Mouse (Mus musculus) ES-Bruce4 (cell line): ENCODE results near the gene Galntl6. TPM values are rescaled to one million over a fixed set of nuclear protein-coding genes. Genes with fewer than 3 reads are reported as not detected.

ENCODE experiments used
- H3K27ac ChIP-seq: 2 replicates; pipeline ENCODE4 v1.5.1; 2012; ENCODE audit warnings: low read length, inconsistent platforms; ENCODE audit not compliant: insufficient read depth
- H3K27me3 ChIP-seq: 2 replicates; pipeline ENCODE4 v1.6.1; 2012; ENCODE audit warnings: mild to moderate bottlenecking, low read length, inconsistent platforms; ENCODE audit not compliant: control insufficient read depth, poor library complexity, insufficient read depth, severe bottlenecking
- H3K36me3 ChIP-seq: 2 replicates; pipeline ENCODE4 v1.6.1; 2012; ENCODE audit warnings: inconsistent platforms, mild to moderate bottlenecking, low read length, moderate library complexity; ENCODE audit not compliant: control insufficient read depth, poor library complexity, insufficient read depth, severe bottlenecking
- H3K4me1 ChIP-seq: one replicate; pipeline ENCODE4 v1.8.1; 2011; ENCODE audit warnings: low read length; ENCODE audit not compliant: control insufficient read depth, insufficient read depth
- H3K4me3 ChIP-seq: 2 replicates; pipeline ENCODE4 v1.5.1; 2011; ENCODE audit warnings: low read depth, mild to moderate bottlenecking, low read length
- H3K9ac ChIP-seq: 2 replicates; pipeline ENCODE4 v1.6.1; 2012; ENCODE audit warnings: low read depth, mild to moderate bottlenecking, inconsistent platforms; ENCODE audit not compliant: poor library complexity, severe bottlenecking
- H3K9me3 ChIP-seq: replicated peaks from 2 replicates; pipeline ENCODE4 v1.6.1; 2012; ENCODE audit warnings: mild to moderate bottlenecking, low read length, inconsistent platforms; ENCODE audit not compliant: control insufficient read depth, poor library complexity, insufficient read depth, severe bottlenecking
- CTCF ChIP-seq: IDR thresholded peaks from one replicate; pipeline ENCODE4 v1.8.1; 2011; ENCODE audit warnings: low read depth, low read length
- EP300 ChIP-seq: IDR thresholded peaks from 2 replicates; pipeline ENCODE4 v1.6.1; 2011; ENCODE audit warnings: low read depth, low read length; ENCODE audit not compliant: insufficient read depth
- POLR2A ChIP-seq: IDR thresholded peaks from one replicate; pipeline ENCODE4 v1.8.1; 2011; ENCODE audit warnings: low read length; ENCODE audit not compliant: insufficient read depth
- polyA plus RNA-seq: library from polyadenylated mRNA; stranded (reverse); fragments of >200 nt; gene quantifications from 2 replicates; pipeline ENCODE4 v1.2.4, GENCODE M21; 2011; ENCODE audit warnings: low read depth; ENCODE audit not compliant: missing spikeins, insufficient read depth, insufficient read length

The Galntl6 gene
- polyA plus RNA-seq, 1 experiment: not detected

- Histone ChIP-seq H3K27ac (no peak overlapping the region), H3K27me3 (no peaks in the 10 kb centered on the region), H3K9me3 (no peaks in the 10 kb centered on the region), H3K36me3 (no peaks in the 10 kb centered on the region), H3K4me3 (no peak overlapping the region), H3K4me1 (no peaks in the 10 kb centered on the region), H3K9ac (no peak overlapping the region)
- TF ChIP-seq CTCF (no peak), EP300 (no peak), POLR2A (no peak)
Measured at GRCm38 (mm10) chr8:58677847-58678450, 234.5 kb downstream of the Galntl6 start.

DNA sequence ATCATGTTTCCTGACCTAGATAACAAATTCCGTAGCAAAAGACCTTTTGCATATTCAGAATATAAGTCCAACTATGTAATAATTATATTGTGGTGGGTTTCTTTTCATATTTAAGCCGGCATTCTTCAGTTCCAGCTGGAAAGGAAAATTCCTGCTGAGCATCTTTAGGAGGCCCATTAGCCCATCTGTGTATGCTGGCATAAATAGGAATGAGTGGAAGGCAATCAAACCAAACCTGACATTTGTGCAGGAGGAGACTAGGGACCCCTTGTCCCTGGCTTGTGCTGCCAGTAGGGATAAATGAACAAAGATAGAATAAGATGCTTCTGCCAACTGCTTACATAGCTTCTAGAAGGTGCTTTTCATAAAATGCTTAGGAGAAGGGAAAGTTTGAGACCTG, 243.4 kb downstream of the Galntl6 start:
- H3K27me3 ChIP-seq: no peaks in the 10 kb centered on the region
- no peaks in the 10 kb centered on the region for H3K9me3 ChIP-seq
- H3K27ac ChIP-seq: no peak overlapping the region
- TF ChIP-seq POLR2A: no peak
- TF ChIP-seq CTCF: no peak
- TF ChIP-seq EP300: no peak
- H3K4me1 ChIP-seq: no peaks in the 10 kb centered on the region
- H3K4me3 ChIP-seq: no peak overlapping the region
- H3K36me3 ChIP-seq: no peaks in the 10 kb centered on the region
- H3K9ac ChIP-seq: no peak overlapping the region

DNA sequence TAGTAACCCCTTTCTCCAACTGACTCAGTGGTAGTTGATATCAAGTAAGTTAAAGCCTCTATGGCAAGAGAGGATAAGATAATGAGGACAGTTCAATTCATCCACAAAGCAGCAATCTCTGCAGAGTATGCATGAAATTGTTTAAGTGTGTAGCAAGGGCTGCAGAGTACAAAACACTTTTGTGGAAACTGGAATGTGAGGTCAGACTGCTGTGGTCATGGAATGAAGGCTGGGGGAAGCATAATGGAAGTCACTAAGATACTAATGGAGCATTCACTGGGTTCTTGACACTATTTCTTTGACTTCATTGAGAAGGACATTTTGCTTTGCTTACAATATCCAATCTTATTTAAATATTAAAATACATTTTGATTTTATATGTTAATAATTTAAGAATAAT, 252.4 kb downstream of the Galntl6 start:
- TF ChIP-seq POLR2A (no peak), EP300 (no peak), CTCF (no peak)
- Histone ChIP-seq H3K9me3 (no peaks in the 10 kb centered on the region), H3K4me1 (no peaks in the 10 kb centered on the region), H3K4me3 (no peak overlapping the region), H3K27ac (no peak overlapping the region), H3K9ac (no peak overlapping the region), H3K27me3 (no peaks in the 10 kb centered on the region), H3K36me3 (no peaks in the 10 kb centered on the region)

DNA sequence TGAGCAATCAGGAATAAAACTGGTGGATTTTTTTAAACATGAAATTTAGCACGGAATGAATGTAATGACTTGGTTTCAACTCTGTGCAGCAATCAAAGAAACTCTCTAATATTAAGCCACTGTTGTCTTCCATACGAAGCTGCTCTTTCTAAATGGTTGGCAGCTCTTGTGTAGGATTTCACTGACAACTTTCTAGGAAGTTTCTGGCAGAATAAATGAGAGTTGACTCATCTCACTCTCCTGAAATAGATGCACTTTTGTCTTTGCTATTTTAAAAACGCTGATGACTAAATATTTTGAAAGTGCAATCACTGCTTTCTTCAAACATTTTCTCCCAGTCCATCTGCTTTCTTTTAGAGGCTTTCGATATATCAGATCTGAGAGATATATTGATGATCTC, 256.8 kb downstream of the Galntl6 start:
- H3K9ac ChIP-seq: no peak overlapping the region
- no peak for TF ChIP-seq POLR2A
- TF ChIP-seq CTCF: no peak
- TF ChIP-seq EP300: no peak
- no peaks in the 10 kb centered on the region for H3K4me1 ChIP-seq
- H3K27me3 ChIP-seq: no peaks in the 10 kb centered on the region
- H3K27ac ChIP-seq: no peak overlapping the region
- H3K9me3 ChIP-seq: no peaks in the 10 kb centered on the region
- no peak overlapping the region for H3K4me3 ChIP-seq
- H3K36me3 ChIP-seq: no peaks in the 10 kb centered on the region

DNA sequence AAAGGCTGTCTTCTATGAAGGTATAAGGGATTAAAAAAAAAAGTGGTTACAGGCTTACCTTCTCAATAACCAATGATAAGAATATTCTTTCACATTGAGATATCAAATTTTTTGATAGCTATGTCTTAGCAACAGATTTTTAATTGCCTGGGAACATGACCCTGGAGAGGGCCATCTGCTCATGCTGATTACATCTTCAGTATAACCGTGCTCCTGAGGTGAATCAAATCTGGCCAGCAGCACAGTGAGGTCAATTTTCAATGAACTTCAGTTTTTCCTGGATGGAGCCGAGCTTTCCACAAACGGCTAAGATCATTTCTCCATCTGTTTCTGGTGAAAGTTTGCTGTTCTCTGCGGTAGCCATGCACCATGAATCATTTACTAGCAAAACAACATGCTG, 306.0 kb downstream of the Galntl6 start:
- Histone ChIP-seq H3K36me3 (no peaks in the 10 kb centered on the region), H3K27ac (no peak overlapping the region), H3K27me3 (no peaks in the 10 kb centered on the region), H3K4me3 (no peak overlapping the region), H3K4me1 (no peaks in the 10 kb centered on the region), H3K9ac (no peak overlapping the region), H3K9me3 (no peaks in the 10 kb centered on the region)
- TF ChIP-seq CTCF (no peak), POLR2A (no peak), EP300 (no peak)

DNA sequence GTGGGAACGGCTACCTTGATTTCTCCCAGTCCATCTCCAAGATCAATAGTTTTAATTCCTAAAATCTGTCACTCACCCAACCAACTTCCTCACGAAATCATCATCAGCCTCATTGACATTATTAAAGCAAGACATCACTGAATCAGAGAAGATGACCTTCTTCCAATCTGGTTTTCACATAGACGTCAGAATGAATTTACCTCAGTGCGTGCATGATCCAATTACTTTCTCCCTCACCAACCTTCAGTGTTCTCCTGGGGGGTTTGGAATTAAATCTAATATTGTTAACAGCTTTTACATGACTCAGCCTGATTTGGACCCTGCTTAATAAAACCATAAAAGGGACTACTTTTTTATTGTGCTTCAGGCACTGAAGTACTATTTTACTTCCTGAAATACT, 307.7 kb downstream of the Galntl6 start:
- Histone ChIP-seq H3K4me3 (no peak overlapping the region), H3K9ac (no peak overlapping the region)
- TF ChIP-seq POLR2A (no peak), CTCF (no peak), EP300 (no peak)

More for the DNA sequence above, 307.7 kb downstream of the Galntl6 start:
- no peaks in the 10 kb centered on the region for H3K27me3 ChIP-seq
- no peaks in the 10 kb centered on the region for H3K9me3 ChIP-seq
- no peaks in the 10 kb centered on the region for H3K36me3 ChIP-seq
- no peak overlapping the region for H3K27ac ChIP-seq
- no peaks in the 10 kb centered on the region for H3K4me1 ChIP-seq
